Mouse (Mus musculus) limb, embryonic 11.5 days (tissue): ENCODE data around the gene Slc35f6. TPM values are rescaled to one million over a fixed set of nuclear protein-coding genes. Genes with fewer than 3 reads are reported as not detected.

ENCODE experiments used
- ATAC-seq: fragments of 200-750 bp; cut with Nextera tagmentation; 2 replicates; pipeline ENCODE4 v1.8.0; 2017; ENCODE audit warnings: low read depth; ENCODE audit not compliant: insufficient number of reproducible peaks, low FRiP score, low TSS enrichment
- DNase-seq: peaks from one replicate; pipeline ENCODE4 v3.0.0-alpha.2; 2015; ENCODE audit warnings: low spot score
- H3K27ac ChIP-seq: fragments of 300-500 bp; sonication (generic); replicated peaks from 2 replicates; pipeline ENCODE4 v1.5.1; 2014; ENCODE audit warnings: low read depth, mild to moderate bottlenecking, low read length
- H3K27me3 ChIP-seq: fragments of 300-500 bp; sonication (generic); 2 replicates; pipeline ENCODE4 v1.6.1; 2014; ENCODE audit warnings: mild to moderate bottlenecking, low read length, mixed read lengths; ENCODE audit not compliant: control insufficient read depth, insufficient read depth
- H3K36me3 ChIP-seq: fragments of 300-500 bp; sonication (generic); 2 replicates; pipeline ENCODE4 v1.6.1; 2014; ENCODE audit warnings: mild to moderate bottlenecking, low read length, moderate library complexity, mixed read lengths; ENCODE audit not compliant: control insufficient read depth, insufficient read depth
- H3K4me1 ChIP-seq: fragments of 300-500 bp; sonication (generic); 2 replicates; pipeline ENCODE4 v1.6.1; 2014; ENCODE audit warnings: low read length, mixed read lengths; ENCODE audit not compliant: control insufficient read depth, insufficient read depth
- H3K4me2 ChIP-seq: fragments of 300-500 bp; sonication (generic); 2 replicates; pipeline ENCODE4 v1.6.1; 2014; ENCODE audit warnings: low read depth, mild to moderate bottlenecking, moderate library complexity; ENCODE audit not compliant: severe bottlenecking
- H3K4me3 ChIP-seq: fragments of 300-500 bp; sonication (generic); 2 replicates; pipeline ENCODE4 v1.5.1; 2014; ENCODE audit warnings: low read depth, low read length
- H3K9ac ChIP-seq: fragments of 300-500 bp; sonication (generic); 2 replicates; pipeline ENCODE4 v1.6.1; 2014; ENCODE audit warnings: mild to moderate bottlenecking, low read length
- H3K9me3 ChIP-seq: fragments of 300-500 bp; sonication (generic); 2 replicates; pipeline ENCODE4 v1.6.1; 2016; ENCODE audit warnings: low read length; ENCODE audit not compliant: control insufficient read depth
- WGBS: fragments of 180-500 bp; shearing (Covaris S2); extraction: QIAGEN DNeasy Blood & Tissue Kit; methylation state at CpG from one replicate; pipeline ENCODE4 v1.1.7; 2014; 5-methylcytosine and 5-hydroxymethylcytosine counted together
- polyA plus RNA-seq: library from polyadenylated mRNA; unstranded; fragments of >200 nt; fragmentation: Nextera tagmentation; extraction: Ambion mirVana; gene quantifications from 2 replicates; pipeline ENCODE4 v1.2.1, GENCODE M21; 2014

Slc35f6 gene
- polyA plus RNA-seq, 1 experiment from 2014 or later: 20.2 TPM

DNA sequence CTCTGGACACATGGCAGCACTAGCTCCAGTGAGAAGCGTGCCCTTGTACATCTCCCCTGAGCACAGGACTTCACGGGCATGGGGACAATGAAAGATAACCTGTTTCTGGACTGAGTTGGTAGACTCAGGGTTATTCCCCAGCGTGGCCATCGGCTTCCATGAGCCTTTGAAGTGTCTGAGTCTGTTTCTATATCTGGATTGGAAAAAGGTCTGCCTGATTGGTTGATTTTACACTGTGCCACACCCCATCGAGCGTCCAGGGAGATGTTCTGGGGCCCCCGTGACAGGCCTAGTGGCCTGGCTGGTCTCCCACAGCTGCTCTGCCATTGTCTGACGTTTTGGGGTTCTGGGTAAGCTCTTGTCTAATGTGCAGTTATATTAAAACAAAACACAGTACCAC lies 7.3 kb downstream of the Slc35f6 start:
- DNase-seq: no peak
- no peak overlapping the region for H3K4me2 ChIP-seq
- H3K4me3 ChIP-seq: no peak overlapping the region
- no peaks in the 10 kb centered on the region for H3K4me1 ChIP-seq
- H3K36me3 ChIP-seq: peaks cover 9% of the 10 kb centered on the region; the same call in 1 of the 2 replicates
- ATAC-seq: no peak
- no peaks in the 10 kb centered on the region for H3K9me3 ChIP-seq
- WGBS: 86% methylated on average over 8 of the region's 8 CpGs
- no peaks in the 10 kb centered on the region for H3K27me3 ChIP-seq
- no peak overlapping the region for H3K27ac ChIP-seq
- H3K9ac ChIP-seq: no peak overlapping the region

DNA sequence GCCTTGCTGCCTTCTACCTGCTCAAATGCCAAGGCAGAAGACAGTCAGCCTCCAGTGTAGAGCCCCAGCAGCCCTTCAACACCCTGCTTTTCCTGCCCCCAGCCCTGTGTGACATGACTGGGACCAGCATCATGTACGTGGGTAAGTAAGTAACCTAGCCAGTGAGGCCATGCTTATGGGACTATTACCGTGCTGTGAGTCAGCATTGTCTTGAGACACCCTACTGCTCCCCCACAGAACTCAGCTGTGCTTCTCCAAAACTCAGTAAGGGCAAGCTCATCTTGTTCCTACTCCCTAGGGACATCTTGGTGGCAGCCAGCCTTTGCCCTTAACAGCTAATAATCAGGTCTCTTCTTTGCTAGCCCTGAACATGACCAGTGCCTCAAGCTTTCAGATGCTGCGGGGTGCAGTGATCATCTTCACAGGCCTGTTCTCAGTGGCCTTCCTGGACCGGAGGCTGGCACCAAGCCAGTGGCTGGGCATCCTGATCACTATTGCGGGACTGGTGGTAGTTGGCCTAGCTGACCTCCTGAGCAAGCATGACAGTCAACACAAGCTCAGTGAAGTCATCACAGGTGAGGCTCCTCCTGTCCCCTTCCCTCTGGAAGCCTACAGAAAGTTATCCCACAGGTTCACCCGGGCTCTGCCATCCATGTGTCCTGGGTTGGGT lies 7.9 kb downstream of the Slc35f6 start:
- Histone ChIP-seq H3K27ac (no peak overlapping the region), H3K9me3 (no peaks in the 10 kb centered on the region), H3K4me2 (no peak overlapping the region), H3K9ac (no peak overlapping the region), H3K4me1 (no peaks in the 10 kb centered on the region), H3K27me3 (no peaks in the 10 kb centered on the region), H3K36me3 (peaks cover 9% of the 10 kb centered on the region; the same call in 1 of the 2 replicates), H3K4me3 (no peak overlapping the region)
- 97% methylated on average over 6 of the region's 6 CpGs for WGBS
- ATAC-seq (no peak), DNase-seq (no peak)

DNA sequence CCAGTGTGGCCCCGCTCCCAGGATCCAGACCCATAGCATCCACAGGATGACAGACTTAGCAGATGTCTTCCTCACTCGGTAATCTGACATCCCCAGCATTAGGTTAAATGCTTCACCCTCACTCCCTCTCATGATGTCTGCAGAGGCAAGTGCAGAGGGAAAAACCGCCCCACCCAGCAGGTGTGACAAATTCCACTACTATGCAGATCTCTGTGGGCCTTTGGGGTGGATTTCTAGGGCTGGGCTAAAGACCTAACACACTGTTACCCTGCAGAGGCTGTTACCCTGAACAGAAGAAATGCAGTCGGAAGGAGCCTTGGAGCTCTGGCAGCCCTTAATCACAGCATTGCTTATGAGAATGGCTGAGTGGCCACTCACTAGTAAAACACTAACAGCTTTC lies 11.3 kb downstream of the Slc35f6 start:
- Histone ChIP-seq H3K9me3 (no peaks in the 10 kb centered on the region), H3K36me3 (peaks cover 9% of the 10 kb centered on the region; the same call in 1 of the 2 replicates), H3K27ac (no peak overlapping the region), H3K4me1 (no peaks in the 10 kb centered on the region), H3K9ac (no peak overlapping the region), H3K4me3 (no peak overlapping the region), H3K27me3 (no peaks in the 10 kb centered on the region), H3K4me2 (no peak overlapping the region)
- DNase-seq: no peak
- 81% methylated on average over 4 of the region's 4 CpGs for WGBS
- no peak for ATAC-seq

- Histone ChIP-seq H3K36me3 (peaks cover 9% of the 10 kb centered on the region; the same call in 1 of the 2 replicates), H3K4me3 (no peak overlapping the region), H3K4me1 (no peaks in the 10 kb centered on the region), H3K4me2 (no peak overlapping the region), H3K9ac (no peak overlapping the region), H3K27ac (no peak overlapping the region), H3K9me3 (no peaks in the 10 kb centered on the region), H3K27me3 (no peaks in the 10 kb centered on the region)
- no peak for ATAC-seq
- no peak for DNase-seq
- WGBS: 89% methylated on average over 1 of the region's 1 CpGs
These were observed 12.5 kb downstream of the Slc35f6 start for GRCm38 (mm10) chr5:30660278-30660677.

DNA sequence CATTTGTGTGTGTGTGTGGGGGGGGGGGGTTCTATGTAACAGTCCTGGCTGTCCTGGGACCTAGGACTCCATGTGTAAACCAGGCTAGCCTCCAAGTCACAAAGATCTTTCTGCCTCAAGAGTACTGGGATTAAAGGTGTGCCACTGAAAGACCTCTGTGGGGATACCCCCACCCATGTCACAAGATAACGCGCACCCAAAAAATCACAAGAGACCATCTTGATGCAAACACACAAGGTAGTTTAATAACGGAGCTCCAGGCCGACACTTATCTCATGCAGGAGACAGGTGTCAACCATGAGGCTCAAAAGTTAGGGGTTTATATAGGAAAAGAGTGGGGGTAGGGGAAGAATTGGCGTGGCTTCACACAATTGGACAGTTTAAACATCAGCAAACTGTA lies 13.1 kb downstream of the Slc35f6 start:
- peaks cover 9% of the 10 kb centered on the region; the same call in 1 of the 2 replicates for H3K36me3 ChIP-seq
- ATAC-seq (no peak), DNase-seq (no peak)
- no peaks in the 10 kb centered on the region for H3K9me3 ChIP-seq
- no peaks in the 10 kb centered on the region for H3K4me1 ChIP-seq
- 92% methylated on average over 5 of the region's 5 CpGs for WGBS
- no peak overlapping the region for H3K9ac ChIP-seq
- no peak overlapping the region for H3K4me3 ChIP-seq
- no peaks in the 10 kb centered on the region for H3K27me3 ChIP-seq
- no peak overlapping the region for H3K4me2 ChIP-seq
- no peak overlapping the region for H3K27ac ChIP-seq

DNA sequence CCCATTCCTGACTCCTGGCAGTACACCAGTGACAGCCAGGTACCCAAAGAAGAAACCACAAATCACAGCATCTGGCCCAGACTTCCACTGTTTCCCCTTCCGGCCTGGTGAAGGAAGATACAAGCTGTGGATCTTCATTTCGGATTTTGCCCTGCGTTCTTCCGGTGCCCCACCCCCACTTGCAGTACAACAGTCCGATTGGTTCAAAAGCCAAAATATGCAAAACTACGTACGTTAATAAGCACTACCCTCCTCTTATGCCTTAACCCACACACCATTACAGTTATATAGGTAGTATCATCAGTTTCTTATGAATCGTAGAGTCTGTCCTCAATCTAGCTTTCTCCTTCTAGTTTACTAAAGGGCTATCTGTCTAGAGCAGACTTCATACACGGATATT lies 17.6 kb downstream of the Slc35f6 start:
- DNase-seq (no peak), ATAC-seq (no peak)
- no peak overlapping the region for H3K4me3 ChIP-seq
- no peak overlapping the region for H3K9ac ChIP-seq
- H3K4me1 ChIP-seq: 0 out of 2 replicates have a peak, but pooled peaks cover 2% of the 10 kb centered on the region
- no peak overlapping the region for H3K4me2 ChIP-seq
- no peak overlapping the region for H3K27ac ChIP-seq
- H3K27me3 ChIP-seq: no peaks in the 10 kb centered on the region
- 92% methylated on average over 9 of the region's 9 CpGs for WGBS
- H3K36me3 ChIP-seq: peaks cover 10% of the 10 kb centered on the region; the same call in 1 of the 2 replicates
- no peaks in the 10 kb centered on the region for H3K9me3 ChIP-seq

- Histone ChIP-seq H3K4me3 (peak overlapping the region; percentile 87), H3K9ac (peak overlapping the region; percentile 66; the same call in 1 of the 2 replicates), H3K4me2 (peak overlapping the region; percentile 63), H3K36me3 (peaks cover 10% of the 10 kb centered on the region; the same call in 1 of the 2 replicates), H3K9me3 (no peaks in the 10 kb centered on the region), H3K4me1 (0 out of 2 replicates have a peak, but pooled peaks cover 2% of the 10 kb centered on the region), H3K27ac (peak overlapping the region; percentile 76; the same call in 1 of the 2 replicates), H3K27me3 (no peaks in the 10 kb centered on the region)
- WGBS: 77% methylated on average over 6 of the region's 6 CpGs
- ATAC-seq (no peak), DNase-seq (no peak)
These were observed 18.2 kb downstream of the Slc35f6 start for GRCm38 (mm10) chr5:30665968-30666367.

DNA sequence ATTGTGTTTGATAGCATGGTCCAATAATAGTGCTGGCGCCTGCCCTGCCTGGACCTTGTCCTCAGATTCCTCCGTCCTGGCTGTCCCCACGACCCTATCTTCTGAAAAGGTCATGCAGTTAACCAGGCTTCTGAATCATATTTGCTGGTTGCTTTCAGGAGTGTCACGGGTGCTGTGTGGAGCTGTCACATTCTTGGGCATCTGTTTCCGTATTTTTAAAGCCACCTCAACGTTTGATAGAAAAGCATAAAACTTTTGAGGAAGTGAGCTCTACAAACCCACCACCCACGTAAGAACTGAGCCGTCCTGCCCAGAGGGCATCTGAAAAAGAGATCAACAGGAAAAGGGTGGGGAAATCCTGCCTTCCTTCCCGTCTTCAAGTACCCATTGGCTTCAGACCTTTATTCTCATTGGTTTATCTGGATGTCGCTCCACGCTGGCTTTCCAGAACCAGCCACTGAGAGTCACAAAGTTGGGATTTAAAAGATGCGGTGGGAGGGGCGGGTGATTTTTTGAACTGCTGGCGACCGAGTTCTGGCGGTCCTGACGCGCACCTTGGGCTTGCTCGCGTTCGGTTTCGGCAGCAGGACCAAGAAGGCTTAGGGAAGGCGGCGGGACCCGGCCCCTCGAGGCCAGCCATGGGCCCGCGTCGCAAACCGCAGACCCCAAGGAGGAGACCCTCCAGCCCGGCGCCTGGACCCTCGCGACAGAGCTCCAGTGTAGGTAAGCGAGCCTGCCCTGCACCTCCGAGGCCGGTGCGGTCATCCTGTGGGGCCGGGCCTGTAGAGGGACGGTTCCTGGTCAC lies 18.9 kb downstream of the Slc35f6 start, which contains the start of gene Cenpa:
TSS of gene Cenpa (plus strand) at position 387 of the 805 bp plus-strand sequence.
- Histone ChIP-seq H3K36me3 (peaks cover 10% of the 10 kb centered on the region; the same call in 1 of the 2 replicates), H3K4me2 (peak within 1 kb of the TSS; percentile 63), H3K27ac (peak within 1 kb of the TSS; percentile 84), H3K9me3 (no peaks in the 10 kb centered on the region), H3K9ac (peak within 1 kb of the TSS; percentile 92), H3K4me1 (0 out of 2 replicates have a peak, but pooled peaks cover 2% of the 10 kb centered on the region), H3K27me3 (no peaks in the 10 kb centered on the region), H3K4me3 (peak within 1 kb of the TSS; percentile 87)
- under 1% methylated on average over 40 of the region's 40 CpGs for WGBS
- ATAC-seq (peak; percentile 94), DNase-seq (peak; percentile 89)
